Mouse (Mus musculus): ENCODE results near the gene Srrm1. TPM values are rescaled to one million over a fixed set of nuclear protein-coding genes. Genes with fewer than 3 reads are reported as not detected.

The Srrm1 gene
- polyA plus RNA-seq, 1 experiment: 21.6 TPM

DNA sequence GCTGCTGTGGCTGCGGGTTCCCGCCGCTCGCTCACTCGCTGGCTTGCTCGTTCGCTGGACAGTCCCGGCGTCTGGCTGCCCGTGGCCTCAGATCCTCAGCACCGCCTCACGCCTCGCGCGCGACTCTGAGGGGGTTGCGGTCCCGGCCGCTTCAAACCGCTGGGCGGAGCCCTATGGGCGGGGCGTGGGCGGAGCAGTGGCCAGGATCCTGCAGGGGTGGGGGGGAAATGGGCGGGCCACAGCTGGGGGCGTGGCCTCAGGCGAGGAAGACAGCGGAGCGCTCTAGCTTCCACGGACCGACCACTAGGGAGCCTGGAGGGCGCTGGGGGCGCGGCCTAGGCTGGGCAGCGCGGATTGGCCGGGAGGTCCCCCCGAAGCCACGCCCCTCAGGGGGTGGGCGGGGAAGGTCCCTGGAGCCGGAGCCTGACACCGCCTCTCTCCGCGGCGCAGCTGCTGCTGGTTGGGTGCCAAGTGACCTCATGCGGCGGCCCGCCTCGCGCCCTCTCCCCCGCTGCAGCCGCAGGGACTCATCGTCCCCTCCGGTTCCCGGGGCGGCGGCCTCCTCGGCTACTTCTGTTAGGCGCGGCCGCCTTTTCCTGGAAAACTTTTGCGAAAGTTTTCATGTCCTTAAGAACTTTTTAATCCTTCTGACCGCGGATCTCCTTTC, 80.3 kb downstream of the Srrm1 start, which contains the start of gene Clic4:
Gene Clic4, minus strand, starts transcription at position 175 of the 667 bp plus-strand sequence.
- Histone ChIP-seq H3K27me3 (replicated peaks; ENCODE audit: control insufficient read depth, insufficient read depth, low read length) (no peaks in the 10 kb centered on the region), H3K36me3 (ENCODE audit: control insufficient read depth, insufficient read depth, low read length) (no peaks in the 10 kb centered on the region), H3K4me3 (ENCODE audit: insufficient read depth, low read depth, low read length) (peak within 1 kb of the TSS; percentile 79), H3K4me1 (ENCODE audit: control insufficient read depth, insufficient read depth, low read length) (peaks cover 33% of the 10 kb centered on the region), H3K27ac (ENCODE audit: insufficient read depth, low read depth, low read length) (peak within 1 kb of the TSS; percentile 83)
- TF ChIP-seq CTCF (conservative IDR thresholded peaks at IDR 0.05; ENCODE audit: insufficient read depth, insufficient read length, low read depth, low read length) (peak; percentile 23; the same call in 1 of the 2 replicates), POLR2A (IDR thresholded peaks at IDR 0.05; ENCODE audit: low read depth, low read length) (peak; percentile 98)
- peak; percentile 100 for DNase-seq
- WGBS: under 1% methylated on average over 64 of the region's 64 CpGs

- Histone ChIP-seq H3K36me3 (ENCODE audit: control insufficient read depth, insufficient read depth, low read length) (no peaks in the 10 kb centered on the region), H3K4me1 (ENCODE audit: control insufficient read depth, insufficient read depth, low read length) (peaks cover 39% of the 10 kb centered on the region), H3K4me3 (ENCODE audit: insufficient read depth, low read depth, low read length) (peak overlapping the region; percentile 79), H3K27me3 (replicated peaks; ENCODE audit: control insufficient read depth, insufficient read depth, low read length) (no peaks in the 10 kb centered on the region), H3K27ac (ENCODE audit: insufficient read depth, low read depth, low read length) (peak overlapping the region; percentile 83)
- DNase-seq: peak; percentile 80
- TF ChIP-seq CTCF (conservative IDR thresholded peaks at IDR 0.05; ENCODE audit: insufficient read depth, insufficient read length, low read depth, low read length) (no peak), POLR2A (IDR thresholded peaks at IDR 0.05; ENCODE audit: low read depth, low read length) (no peak)
- under 1% methylated on average over 67 of the region's 67 CpGs for WGBS
Measured at GRCm38 (mm10) chr4:135271881-135272616, 81.1 kb downstream of the Srrm1 start.

- Histone ChIP-seq H3K36me3 (ENCODE audit: control insufficient read depth, insufficient read depth, low read length) (no peaks in the 10 kb centered on the region), H3K4me3 (ENCODE audit: insufficient read depth, low read depth, low read length) (peak overlapping the region; percentile 79), H3K4me1 (ENCODE audit: control insufficient read depth, insufficient read depth, low read length) (peaks cover 39% of the 10 kb centered on the region), H3K27ac (ENCODE audit: insufficient read depth, low read depth, low read length) (peak overlapping the region; percentile 83; the same call in 1 of the 2 replicates), H3K27me3 (replicated peaks; ENCODE audit: control insufficient read depth, insufficient read depth, low read length) (no peaks in the 10 kb centered on the region)
- TF ChIP-seq POLR2A (IDR thresholded peaks at IDR 0.05; ENCODE audit: low read depth, low read length): no peak
- no peak for TF ChIP-seq CTCF (conservative IDR thresholded peaks at IDR 0.05; ENCODE audit: insufficient read depth, insufficient read length, low read depth, low read length)
- no peak for DNase-seq
- WGBS: 4% methylated on average over 20 of the region's 20 CpGs
Measured at GRCm38 (mm10) chr4:135271419-135271828, 81.7 kb downstream of the Srrm1 start.

Other genes with a start within 250 kb of the Srrm1 start
- 0.65 and 1.4 TPM in 2 replicates for gene Runx3, start 232.7 kb downstream of the Srrm1 start, polyA plus RNA-seq (2012; rRNA removed)
- gene Clic4, start 80.5 kb downstream of the Srrm1 start, polyA plus RNA-seq (2012; rRNA removed): 86.6 and 91.1 TPM in 2 replicates
- 0.75 and 0.88 TPM in 2 replicates for gene Ncmap, start 44.9 kb upstream of the Srrm1 start, polyA plus RNA-seq (2012; rRNA removed)
- gene Rcan3, start 80.5 kb upstream of the Srrm1 start, polyA plus RNA-seq (2012; rRNA removed): 13.2 and 13.4 TPM in 2 replicates
- gene Stpg1, start 141.5 kb upstream of the Srrm1 start, polyA plus RNA-seq (2012; rRNA removed): 0.24 and 0.41 TPM in 2 replicates
- 31.0 and 38.8 TPM in 2 replicates for gene Nipal3, start 141.7 kb upstream of the Srrm1 start, polyA plus RNA-seq (2012; rRNA removed)
- gene Grhl3, start 220.3 kb upstream of the Srrm1 start, polyA plus RNA-seq (2012; rRNA removed): 0.28 and 0.49 TPM in 2 replicates

Measured in kidney, adult 2 months (tissue).